Mouse (Mus musculus): ENCODE data around the gene Mrpl12. TPM values are rescaled to one million over a fixed set of nuclear protein-coding genes. Genes with fewer than 3 reads are reported as not detected.

The Mrpl12 gene
- polyA plus RNA-seq, 1 experiment from 2014 or later: 133 TPM

DNA sequence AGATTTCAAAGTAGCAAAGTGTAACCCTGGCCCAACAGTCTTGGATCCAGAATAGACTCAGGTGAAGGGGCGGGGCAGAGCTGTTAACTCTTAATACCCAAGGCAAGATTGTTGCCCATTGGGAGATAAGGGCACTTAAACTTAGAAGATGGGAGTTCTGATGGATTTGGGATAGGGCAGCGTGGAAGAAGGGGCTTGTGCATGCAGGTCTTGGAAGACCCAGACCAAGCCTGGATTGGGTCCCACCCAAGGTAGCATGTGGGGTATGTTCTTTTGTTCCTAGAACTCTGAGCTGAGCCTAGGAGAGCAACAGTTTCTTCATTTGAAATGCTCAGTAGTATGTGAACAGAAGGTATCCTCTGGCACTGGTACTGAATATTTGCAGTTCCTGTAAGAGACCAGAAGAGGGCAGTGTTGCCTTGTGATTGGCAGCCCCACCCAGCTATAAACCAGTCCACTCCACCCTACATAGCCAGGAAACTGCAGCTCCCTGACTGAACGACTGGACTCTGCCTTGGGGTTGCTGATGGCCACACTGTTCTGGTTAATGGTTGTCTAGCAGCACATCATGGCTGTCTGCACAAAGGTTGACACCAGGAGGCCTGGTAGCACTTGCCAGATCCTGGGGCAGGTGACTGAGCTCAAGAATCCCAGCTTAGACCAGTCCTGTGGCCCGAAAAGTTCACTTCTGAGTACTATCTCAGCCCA, 4.8 kb downstream of the Mrpl12 start:
- Histone ChIP-seq H3K27ac (ENCODE audit: low read depth) (peak overlapping the region; percentile 88), H3K9ac (replicated peaks) (no peak overlapping the region), H3K9me3 (ENCODE audit: low read length) (no peaks in the 10 kb centered on the region), H3K4me3 (ENCODE audit: low read depth, low read length) (no peak overlapping the region), H3K36me3 (replicated peaks; ENCODE audit: insufficient read depth, low read length) (peaks cover 13% of the 10 kb centered on the region), H3K27me3 (ENCODE audit: insufficient read depth, low read length) (no peaks in the 10 kb centered on the region), H3K4me1 (ENCODE audit: insufficient read depth) (peaks cover 41% of the 10 kb centered on the region), H3K4me2 (ENCODE audit: low read depth, low read length) (no peak overlapping the region)
- ATAC-seq (peak; percentile 76), DNase-seq (peak; percentile 78)
- TF ChIP-seq EP300 (IDR thresholded peaks at IDR 0.05; ENCODE audit: low read depth) (no peak), CTCF (IDR thresholded peaks at IDR 0.05; ENCODE audit: low read depth) (peak; percentile 98)
- WGBS (ENCODE audit: insufficient replicate concordance): 48% methylated on average over 4 of the region's 4 CpGs

- peaks cover 37% of the 10 kb centered on the region for H3K4me1 ChIP-seq (ENCODE audit: insufficient read depth)
- ATAC-seq: no peak
- H3K27me3 ChIP-seq (ENCODE audit: insufficient read depth, low read length): no peaks in the 10 kb centered on the region
- DNase-seq: no peak
- H3K36me3 ChIP-seq (replicated peaks; ENCODE audit: insufficient read depth, low read length): peaks cover 26% of the 10 kb centered on the region
- peak overlapping the region; percentile 91; the same call in 1 of the 2 replicates for H3K4me2 ChIP-seq (ENCODE audit: low read depth, low read length)
- no peak overlapping the region for H3K4me3 ChIP-seq (ENCODE audit: low read depth, low read length)
- no peak overlapping the region for H3K9ac ChIP-seq (replicated peaks)
- WGBS (ENCODE audit: insufficient replicate concordance): 39% methylated on average over 4 of the region's 4 CpGs
- TF ChIP-seq EP300 (IDR thresholded peaks at IDR 0.05; ENCODE audit: low read depth): no peak
- peak; percentile 16; the same call in 1 of the 2 replicates for TF ChIP-seq CTCF (IDR thresholded peaks at IDR 0.05; ENCODE audit: low read depth)
- no peaks in the 10 kb centered on the region for H3K9me3 ChIP-seq (ENCODE audit: low read length)
- H3K27ac ChIP-seq (ENCODE audit: low read depth): peak overlapping the region; percentile 88
These were observed 6.1 kb downstream of the Mrpl12 start for GRCm38 (mm10) chr11:120490291-120491046.

GRCm38 (mm10) chr11:120491317-120492023, 7.1 kb downstream of the Mrpl12 start, which contains the start of gene Slc25a10:
TSS of gene Slc25a10 (plus strand) at chr11:120491840.
- H3K4me1 ChIP-seq (ENCODE audit: insufficient read depth): peaks cover 33% of the 10 kb centered on the region
- H3K27me3 ChIP-seq (ENCODE audit: insufficient read depth, low read length): no peaks in the 10 kb centered on the region
- peaks cover 30% of the 10 kb centered on the region for H3K36me3 ChIP-seq (replicated peaks; ENCODE audit: insufficient read depth, low read length)
- no peaks in the 10 kb centered on the region for H3K9me3 ChIP-seq (ENCODE audit: low read length)
- ATAC-seq (peak; percentile 79), DNase-seq (peak; percentile 92)
- WGBS (ENCODE audit: insufficient replicate concordance): under 1% methylated on average over 34 of the region's 35 CpGs
- H3K4me3 ChIP-seq (ENCODE audit: low read depth, low read length): peak within 1 kb of the TSS; percentile 71
- TF ChIP-seq CTCF (IDR thresholded peaks at IDR 0.05; ENCODE audit: low read depth) (no peak), EP300 (IDR thresholded peaks at IDR 0.05; ENCODE audit: low read depth) (no peak)
- H3K27ac ChIP-seq (ENCODE audit: low read depth): peak within 1 kb of the TSS; percentile 88
- peak within 1 kb of the TSS; percentile 91 for H3K4me2 ChIP-seq (ENCODE audit: low read depth, low read length)
- peak within 1 kb of the TSS; percentile 83 for H3K9ac ChIP-seq (replicated peaks)

DNA sequence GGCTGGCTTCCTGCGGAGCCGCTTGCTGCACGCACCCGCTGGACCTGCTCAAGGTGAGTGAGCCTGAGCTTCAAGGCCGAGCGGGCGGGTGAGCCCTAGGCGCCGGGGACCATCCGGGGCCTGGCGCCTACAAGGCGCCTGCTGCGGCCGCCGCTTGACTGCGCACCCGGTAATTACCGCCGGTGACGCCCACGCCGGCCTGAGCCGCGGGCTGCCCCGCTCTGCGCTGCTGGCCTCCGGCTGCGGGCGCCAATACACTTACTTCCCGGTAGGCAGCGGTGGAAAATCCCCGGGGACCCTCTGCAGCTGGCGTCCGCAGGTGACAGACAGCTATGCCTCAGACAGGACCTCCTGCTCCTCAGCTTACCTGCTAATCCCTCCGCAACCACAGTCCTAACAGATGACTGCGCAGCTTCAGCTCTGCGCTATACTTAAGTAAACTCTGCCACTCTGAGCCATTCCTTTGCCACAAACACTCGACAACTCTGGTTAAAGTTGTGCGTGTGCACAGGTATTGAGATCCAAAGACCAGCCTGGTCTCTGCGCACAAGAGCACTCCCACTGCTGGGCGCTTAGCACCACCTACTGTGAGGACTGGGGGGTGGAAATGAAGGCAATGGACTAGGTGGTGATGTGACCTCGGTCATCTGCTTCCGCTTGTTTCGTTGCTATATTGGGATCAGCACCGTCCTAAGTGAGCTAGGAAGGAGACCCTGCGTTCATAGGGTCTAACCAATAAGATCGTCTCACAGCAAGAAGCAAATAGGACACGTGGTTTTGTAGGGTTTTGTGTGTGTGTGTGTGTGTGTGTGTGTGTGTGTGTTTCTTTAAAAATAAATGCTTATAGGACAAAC, 7.8 kb downstream of the Mrpl12 start:
- Histone ChIP-seq H3K9me3 (ENCODE audit: low read length) (no peaks in the 10 kb centered on the region), H3K27ac (ENCODE audit: low read depth) (peak overlapping the region; percentile 88), H3K4me3 (ENCODE audit: low read depth, low read length) (peak overlapping the region; percentile 71), H3K9ac (replicated peaks) (peak overlapping the region; percentile 83), H3K27me3 (ENCODE audit: insufficient read depth, low read length) (no peaks in the 10 kb centered on the region), H3K4me2 (ENCODE audit: low read depth, low read length) (peak overlapping the region; percentile 91), H3K36me3 (replicated peaks; ENCODE audit: insufficient read depth, low read length) (peaks cover 29% of the 10 kb centered on the region), H3K4me1 (ENCODE audit: insufficient read depth) (peaks cover 33% of the 10 kb centered on the region)
- under 1% methylated on average over 47 of the region's 48 CpGs for WGBS (ENCODE audit: insufficient replicate concordance)
- ATAC-seq: peak; percentile 28
- peak; percentile 68 for DNase-seq
- no peak for TF ChIP-seq EP300 (IDR thresholded peaks at IDR 0.05; ENCODE audit: low read depth)
- peak; percentile 69 for TF ChIP-seq CTCF (IDR thresholded peaks at IDR 0.05; ENCODE audit: low read depth)

DNA sequence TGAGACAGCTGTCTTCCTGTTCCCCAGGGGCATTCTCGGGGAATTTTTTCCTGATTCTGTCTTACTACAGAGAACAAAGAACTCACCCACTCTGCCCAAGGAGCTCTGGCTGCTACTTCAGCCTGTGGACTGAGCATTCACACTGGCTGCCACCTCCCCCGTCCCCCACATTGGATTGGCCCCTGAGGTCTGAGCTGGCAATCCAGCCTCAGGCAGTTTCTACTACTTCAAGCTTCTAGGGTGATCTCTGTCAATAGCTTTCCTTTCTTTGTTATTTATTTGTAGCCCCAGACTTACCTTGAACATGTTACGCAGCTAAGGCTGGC, 8.4 kb downstream of the Mrpl12 start:
- DNase-seq (no peak), ATAC-seq (no peak)
- Histone ChIP-seq H3K27ac (ENCODE audit: low read depth) (peak overlapping the region; percentile 88), H3K9me3 (ENCODE audit: low read length) (no peaks in the 10 kb centered on the region), H3K4me1 (ENCODE audit: insufficient read depth) (peaks cover 33% of the 10 kb centered on the region), H3K4me2 (ENCODE audit: low read depth, low read length) (peak overlapping the region; percentile 91), H3K36me3 (replicated peaks; ENCODE audit: insufficient read depth, low read length) (peaks cover 26% of the 10 kb centered on the region), H3K9ac (replicated peaks) (peak overlapping the region; percentile 83), H3K27me3 (ENCODE audit: insufficient read depth, low read length) (no peaks in the 10 kb centered on the region), H3K4me3 (ENCODE audit: low read depth, low read length) (peak overlapping the region; percentile 71)
- TF ChIP-seq CTCF (IDR thresholded peaks at IDR 0.05; ENCODE audit: low read depth) (no peak), EP300 (IDR thresholded peaks at IDR 0.05; ENCODE audit: low read depth) (no peak)
- WGBS (ENCODE audit: insufficient replicate concordance): 31% methylated on average over 3 of the region's 3 CpGs

Measured in liver, postnatal 0 days (tissue).